Mouse (Mus musculus) limb, embryonic 10.5 days (tissue): ENCODE data around the gene Slc9a5. TPM values are rescaled to one million over a fixed set of nuclear protein-coding genes. Genes with fewer than 3 reads are reported as not detected.
A peak's percentile ranks its signal among the peaks of the same experiment; 100 is the strongest.

Source experiments
- DNase-seq: peaks from one replicate; pipeline ENCODE4 v3.0.0-alpha.2; 2017; ENCODE audit warnings: low spot score
- H3K27ac ChIP-seq: fragments of 300-500 bp; sonication (generic); 2 replicates; pipeline ENCODE4 v1.5.1; 2016; ENCODE audit warnings: mild to moderate bottlenecking
- H3K27me3 ChIP-seq: fragments of 300-500 bp; sonication (generic); 2 replicates; pipeline ENCODE4 v1.6.1; 2016; ENCODE audit warnings: low read depth, mild to moderate bottlenecking; ENCODE audit not compliant: poor library complexity, severe bottlenecking
- H3K36me3 ChIP-seq: fragments of 300-500 bp; sonication (generic); 2 replicates; pipeline ENCODE4 v1.6.1; 2016; ENCODE audit warnings: mild to moderate bottlenecking, moderate library complexity
- H3K4me1 ChIP-seq: fragments of 300-500 bp; sonication (generic); 2 replicates; pipeline ENCODE4 v1.6.1; 2016
- H3K4me3 ChIP-seq: fragments of 300-500 bp; sonication (generic); 2 replicates; pipeline ENCODE4 v1.5.1; 2016; ENCODE audit warnings: mild to moderate bottlenecking, moderate library complexity
- H3K9me3 ChIP-seq: fragments of 300-500 bp; sonication (generic); replicated peaks from 2 replicates; pipeline ENCODE4 v1.6.1; 2016; ENCODE audit warnings: mild to moderate bottlenecking
- WGBS: fragments of 180-500 bp; shearing (Covaris S2); methylation state at CpG from one replicate; pipeline ENCODE4 v1.1.7; 2016; 5-methylcytosine and 5-hydroxymethylcytosine counted together
- polyA plus RNA-seq: library from polyadenylated mRNA; unstranded; fragments of >200 nt; fragmentation: Nextera tagmentation; extraction: Ambion mirVana; gene quantifications from 2 replicates; pipeline ENCODE4 v1.2.1, GENCODE M21; 2016

Slc9a5 gene
- polyA plus RNA-seq, result 4.5 and 6.3 TPM in 2 replicates

DNA sequence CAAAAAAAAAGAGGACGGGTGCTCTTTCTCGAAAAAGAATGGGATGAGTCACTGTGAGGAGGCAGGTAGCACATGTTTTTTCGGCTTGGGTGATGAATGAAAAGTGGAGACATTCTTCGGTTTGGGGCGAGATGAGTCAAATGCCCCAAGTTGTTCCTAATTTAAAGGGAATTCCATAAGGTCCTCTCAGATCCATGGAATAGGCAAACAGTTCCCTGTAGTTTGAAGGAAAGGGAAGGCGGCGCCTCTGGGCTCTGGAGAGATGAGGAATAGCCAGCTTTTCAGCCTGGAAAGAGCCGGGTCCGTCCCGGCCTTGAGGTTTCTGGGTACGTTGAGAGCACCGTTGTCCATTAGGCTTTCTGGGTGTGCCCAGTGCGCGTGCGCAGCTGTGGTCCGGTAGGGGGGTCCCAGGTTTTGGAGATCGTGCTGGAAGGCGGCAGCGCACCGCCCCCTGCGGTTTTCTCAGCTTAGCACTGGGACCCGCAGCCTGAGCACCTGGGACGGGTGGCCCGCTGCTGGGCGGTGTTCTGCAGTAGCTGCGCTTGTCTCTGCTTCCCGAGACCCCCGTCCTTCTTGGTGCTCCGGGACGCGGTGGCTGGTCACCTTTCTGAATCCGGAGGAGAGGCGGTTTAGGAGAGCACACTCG lies at the start of gene Slc9a5:
TSS of gene Slc9a5 (plus strand) at position 394 of the 646 bp plus-strand sequence.
- H3K36me3 ChIP-seq, result peaks cover 3% of the 10 kb centered on the region; the same call in 1 of the 2 replicates
- WGBS, result under 1% methylated on average over 34 of the region's 34 CpGs
- H3K4me1 ChIP-seq, result peaks cover 51% of the 10 kb centered on the region
- H3K9me3 ChIP-seq, result no peaks in the 10 kb centered on the region
- peak within 1 kb of the TSS; percentile 88 for H3K27ac ChIP-seq
- peak within 1 kb of the TSS; percentile 74 for H3K4me3 ChIP-seq
- peak; percentile 89 for DNase-seq
- 0 out of 2 replicates have a peak, but pooled peaks cover 6% of the 10 kb centered on the region for H3K27me3 ChIP-seq

DNA sequence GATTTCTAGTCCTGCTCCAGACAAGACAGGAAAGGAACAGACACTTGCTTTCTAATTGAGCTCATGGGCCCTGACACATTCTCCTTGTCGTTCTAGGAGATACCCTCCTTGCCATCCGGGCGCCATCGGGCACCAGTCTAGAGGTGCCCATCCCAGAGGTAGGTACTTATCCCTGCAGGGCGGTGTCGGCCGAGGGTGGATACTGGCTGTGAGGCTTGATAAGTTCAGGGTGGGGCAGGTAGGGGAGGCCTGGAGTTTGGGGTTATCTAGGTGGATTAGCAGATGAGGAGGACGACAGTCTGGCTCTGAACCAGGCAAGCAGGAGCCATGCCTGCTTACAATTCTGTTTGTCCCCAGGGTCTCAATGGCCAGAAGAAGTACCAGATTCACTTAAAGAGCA lies 48.7 kb upstream of the Slc9a5 start:
- Histone ChIP-seq H3K27me3 (peaks cover 5% of the 10 kb centered on the region; the same call in 1 of the 2 replicates), H3K4me3 (no peak overlapping the region), H3K36me3 (peaks cover 65% of the 10 kb centered on the region), H3K27ac (no peak overlapping the region), H3K9me3 (no peaks in the 10 kb centered on the region), H3K4me1 (peaks cover 36% of the 10 kb centered on the region)
- DNase-seq, result no peak
- WGBS, result 97% methylated on average over 8 of the region's 8 CpGs

DNA sequence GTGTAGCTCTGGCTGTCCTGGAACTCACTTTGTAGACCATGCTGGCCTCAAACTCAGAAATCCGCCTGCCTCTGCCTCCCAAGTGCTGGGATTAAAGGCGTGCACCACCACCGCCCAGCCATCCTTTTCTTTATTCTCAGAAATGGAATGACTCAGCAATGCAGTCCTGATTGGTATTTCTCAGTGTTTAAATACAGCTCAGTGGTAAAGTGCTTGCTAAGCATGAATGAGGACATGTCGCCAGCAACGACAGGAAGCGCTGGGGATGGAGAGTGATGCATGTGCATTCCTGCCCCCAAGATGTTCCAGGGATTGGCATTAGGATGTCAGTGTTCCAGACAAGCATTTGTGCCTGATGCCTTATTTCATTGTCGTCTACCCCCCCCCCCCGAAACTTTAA lies 45.2 kb upstream of the Slc9a5 start:
- H3K4me1 ChIP-seq, result peaks cover 30% of the 10 kb centered on the region
- H3K4me3 ChIP-seq, result no peak overlapping the region
- H3K27me3 ChIP-seq, result no peaks in the 10 kb centered on the region
- no peak overlapping the region for H3K27ac ChIP-seq
- 92% methylated on average over 8 of the region's 8 CpGs for WGBS
- peaks cover 86% of the 10 kb centered on the region for H3K36me3 ChIP-seq
- DNase-seq, result no peak
- H3K9me3 ChIP-seq, result no peaks in the 10 kb centered on the region

DNA sequence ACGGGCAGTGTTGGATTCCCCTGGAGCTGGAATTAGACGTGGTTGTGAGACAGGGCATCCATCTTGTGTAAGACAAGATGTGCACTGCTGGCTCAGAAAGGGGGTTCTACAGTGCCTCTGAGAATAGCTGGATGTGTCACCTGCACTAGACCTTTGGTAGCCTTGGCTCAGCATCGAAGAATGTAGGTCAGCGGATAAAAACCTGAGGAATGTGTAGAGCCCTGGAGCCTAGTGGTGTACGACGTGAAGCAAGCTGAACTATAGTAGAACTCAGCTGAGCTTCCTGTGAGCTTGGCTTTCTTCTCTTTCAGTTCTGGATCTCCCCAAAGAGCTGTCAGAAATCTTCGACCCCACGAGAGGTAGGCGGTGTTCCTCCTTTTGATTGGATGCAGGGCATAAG lies 44.8 kb upstream of the Slc9a5 start:
- H3K27ac ChIP-seq, result no peak overlapping the region
- H3K4me1 ChIP-seq, result peaks cover 25% of the 10 kb centered on the region
- H3K27me3 ChIP-seq, result no peaks in the 10 kb centered on the region
- DNase-seq, result no peak
- no peak overlapping the region for H3K4me3 ChIP-seq
- H3K9me3 ChIP-seq, result no peaks in the 10 kb centered on the region
- 87% methylated on average over 9 of the region's 9 CpGs for WGBS
- H3K36me3 ChIP-seq, result peaks cover 86% of the 10 kb centered on the region

DNA sequence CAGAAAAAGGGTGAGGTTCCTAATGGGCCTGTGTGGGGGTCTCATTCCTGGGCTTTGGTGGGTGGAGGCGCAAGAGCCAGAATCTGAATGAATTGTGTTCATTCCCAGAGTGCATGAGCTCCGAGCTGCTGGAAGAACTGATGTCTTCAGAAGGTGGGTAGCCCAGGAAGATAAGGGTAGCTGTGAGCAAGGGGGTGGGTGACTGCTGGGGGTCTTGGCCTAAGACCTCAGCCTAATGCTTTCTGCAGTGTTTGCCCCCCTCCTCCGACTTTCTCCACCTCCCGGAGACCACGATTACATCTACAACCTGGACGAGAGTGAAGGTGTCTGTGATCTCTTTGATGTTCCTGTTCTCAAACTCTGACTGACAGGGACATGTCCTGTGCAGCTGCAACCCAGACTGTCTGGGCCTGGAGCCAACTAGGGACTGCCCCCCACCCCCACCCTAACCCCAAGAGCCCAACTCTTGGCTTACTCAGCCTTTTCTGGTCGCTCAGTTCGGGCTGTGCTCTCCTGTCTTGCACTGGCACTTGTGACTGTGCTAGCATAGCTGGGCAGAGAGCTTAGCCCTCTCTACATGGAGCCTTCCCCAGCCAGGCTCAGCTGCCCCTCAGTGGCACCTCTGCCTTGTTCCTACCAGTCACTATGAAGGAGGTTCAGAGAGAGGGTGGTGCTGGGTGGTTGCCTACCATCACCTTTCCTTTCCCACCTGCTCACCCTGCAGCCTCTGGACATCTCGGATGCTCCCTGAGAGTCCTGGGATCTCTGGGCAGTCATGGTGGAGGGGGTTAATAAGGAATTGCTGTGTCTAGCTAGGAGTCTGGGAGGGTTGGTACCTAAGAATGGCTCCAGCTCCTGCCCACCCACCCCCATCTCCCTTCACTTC lies 44.1 kb upstream of the Slc9a5 start:
- WGBS, result 86% methylated on average over 9 of the region's 9 CpGs
- Histone ChIP-seq H3K27ac (no peak overlapping the region), H3K36me3 (peaks cover 87% of the 10 kb centered on the region), H3K4me3 (no peak overlapping the region), H3K4me1 (peaks cover 23% of the 10 kb centered on the region), H3K9me3 (no peaks in the 10 kb centered on the region), H3K27me3 (no peaks in the 10 kb centered on the region)
- DNase-seq, result no peak

DNA sequence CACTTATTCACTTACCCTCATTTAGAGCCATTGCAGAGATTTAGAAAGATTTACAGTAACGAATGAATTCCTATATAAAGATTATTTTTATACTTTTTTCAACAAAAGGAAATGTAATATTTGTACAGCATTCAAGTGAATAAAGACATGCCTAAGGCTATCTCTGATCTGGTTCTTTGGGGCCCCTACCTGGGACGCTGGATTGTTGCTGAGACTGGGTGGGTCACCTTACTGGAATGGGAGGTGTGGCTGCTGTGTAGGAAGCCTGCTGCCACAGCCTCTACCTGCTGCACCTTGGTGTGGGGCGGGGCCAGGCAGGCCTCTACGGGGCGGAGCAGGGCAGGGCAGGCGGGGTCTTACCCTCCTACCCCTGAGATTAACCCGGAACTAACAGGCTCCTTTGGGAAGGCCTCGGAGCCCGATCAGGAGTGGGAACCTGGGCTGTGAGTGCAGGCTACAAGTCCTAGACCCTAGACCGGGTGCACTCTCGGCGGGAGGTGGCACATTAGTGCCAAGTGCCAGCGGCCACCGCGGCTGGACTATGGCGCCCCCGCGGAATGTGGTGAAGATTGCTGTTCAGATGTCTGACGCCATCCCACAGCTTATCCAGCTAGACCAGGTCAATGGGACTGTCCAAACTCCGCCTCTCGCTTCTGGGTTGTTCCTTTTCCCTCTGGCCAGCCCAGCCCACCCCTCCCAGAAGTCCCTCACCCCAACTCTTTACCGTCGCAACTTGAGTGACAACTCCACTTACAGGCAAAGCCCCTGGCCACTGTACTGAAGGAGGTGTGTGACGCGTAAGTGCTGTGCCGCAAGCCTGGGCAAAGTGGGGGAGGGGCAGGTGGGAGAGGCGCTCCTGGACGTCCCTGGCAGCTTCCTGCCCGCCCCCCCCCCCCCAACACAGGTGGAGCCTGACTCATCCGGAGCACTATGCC lies 43.2 kb upstream of the Slc9a5 start, which contains the start of gene Elmo3:
TSS of gene Elmo3 (plus strand) at position 391 of the 935 bp plus-strand sequence.
- Histone ChIP-seq H3K27ac (peak within 1 kb of the TSS; percentile 75), H3K9me3 (no peaks in the 10 kb centered on the region), H3K27me3 (no peaks in the 10 kb centered on the region), H3K36me3 (peaks cover 86% of the 10 kb centered on the region), H3K4me3 (peak within 1 kb of the TSS; percentile 47), H3K4me1 (peaks cover 23% of the 10 kb centered on the region)
- WGBS, result 5% methylated on average over 30 of the region's 30 CpGs
- peak; percentile 70 for DNase-seq

DNA sequence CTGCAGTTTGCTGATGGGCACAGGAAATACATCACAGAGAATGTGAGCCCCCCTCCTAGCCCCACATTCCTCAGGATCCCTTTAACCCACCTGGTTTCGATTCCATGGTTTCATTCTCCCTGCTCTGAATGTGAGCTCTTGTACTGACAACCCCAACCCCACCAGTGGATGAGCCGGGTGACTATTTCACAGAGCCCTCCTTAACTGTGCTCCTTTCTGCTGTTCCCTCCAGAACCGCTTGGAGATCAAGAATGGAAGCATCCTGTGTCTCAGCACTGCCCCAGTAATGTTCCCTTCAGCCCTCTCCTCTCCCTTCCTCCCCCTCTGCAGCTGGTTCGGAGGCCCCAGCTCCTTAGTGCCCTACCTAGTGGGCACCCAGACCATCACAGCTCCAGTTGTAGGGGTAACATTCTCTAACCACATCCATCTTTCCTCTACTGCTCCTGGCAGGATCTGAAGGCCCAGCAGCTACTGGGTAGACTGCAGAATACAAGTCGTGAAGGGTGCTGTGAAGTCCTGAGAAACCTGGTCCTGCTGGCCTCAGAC lies 42.4 kb upstream of the Slc9a5 start:
- Histone ChIP-seq H3K36me3 (peaks cover 85% of the 10 kb centered on the region), H3K4me1 (peaks cover 23% of the 10 kb centered on the region), H3K4me3 (peak overlapping the region; percentile 47), H3K27me3 (no peaks in the 10 kb centered on the region), H3K9me3 (no peaks in the 10 kb centered on the region), H3K27ac (peak overlapping the region; percentile 75)
- DNase-seq, result no peak
- 48% methylated on average over 5 of the region's 5 CpGs for WGBS

DNA sequence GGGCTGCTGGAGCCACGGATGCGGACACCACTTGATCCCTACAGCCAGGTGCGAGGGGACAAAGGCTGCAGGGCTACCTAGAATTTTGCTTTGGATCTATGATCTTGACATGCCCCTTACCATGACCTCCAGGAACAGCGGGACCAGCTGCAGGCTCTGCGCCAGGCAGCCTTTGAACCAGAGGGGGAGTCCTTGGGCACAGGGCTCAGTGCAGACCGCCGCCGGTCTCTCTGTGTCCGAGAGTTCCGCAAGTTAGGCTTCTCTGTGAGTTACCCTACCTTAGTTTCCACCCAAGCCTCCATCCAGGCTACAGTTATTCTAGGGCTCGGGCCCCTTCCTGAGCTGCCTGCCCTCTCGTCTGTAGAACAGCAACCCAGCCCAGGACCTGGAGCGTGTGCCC lies 41.0 kb upstream of the Slc9a5 start:
- WGBS, result 96% methylated on average over 13 of the region's 13 CpGs
- Histone ChIP-seq H3K27ac (no peak overlapping the region), H3K4me1 (peaks cover 23% of the 10 kb centered on the region), H3K36me3 (peaks cover 85% of the 10 kb centered on the region), H3K4me3 (no peak overlapping the region), H3K9me3 (no peaks in the 10 kb centered on the region), H3K27me3 (no peaks in the 10 kb centered on the region)
- no peak for DNase-seq

DNA sequence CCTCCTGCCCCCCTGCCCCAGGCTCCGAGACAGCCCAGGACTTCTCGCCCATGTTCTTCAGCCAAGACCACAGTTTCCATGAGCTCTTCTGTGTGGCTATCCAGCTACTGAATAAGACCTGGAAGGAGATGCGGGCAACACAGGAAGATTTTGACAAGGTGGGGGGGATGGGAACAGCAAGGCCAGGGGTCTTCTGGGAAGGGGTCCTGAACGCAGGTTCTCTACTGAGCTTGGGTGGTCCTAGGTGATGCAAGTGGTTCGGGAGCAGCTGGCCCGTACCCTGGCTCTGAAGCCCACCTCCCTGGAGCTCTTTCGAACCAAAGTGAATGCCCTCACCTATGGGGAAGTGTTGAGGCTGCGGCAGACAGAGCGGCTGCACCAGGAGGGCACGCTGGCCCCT lies 40.2 kb upstream of the Slc9a5 start:
- Histone ChIP-seq H3K4me1 (peaks cover 23% of the 10 kb centered on the region), H3K27ac (no peak overlapping the region), H3K4me3 (no peak overlapping the region), H3K27me3 (no peaks in the 10 kb centered on the region), H3K9me3 (no peaks in the 10 kb centered on the region), H3K36me3 (peaks cover 85% of the 10 kb centered on the region)
- DNase-seq, result no peak
- WGBS, result 94% methylated on average over 10 of the region's 10 CpGs

DNA sequence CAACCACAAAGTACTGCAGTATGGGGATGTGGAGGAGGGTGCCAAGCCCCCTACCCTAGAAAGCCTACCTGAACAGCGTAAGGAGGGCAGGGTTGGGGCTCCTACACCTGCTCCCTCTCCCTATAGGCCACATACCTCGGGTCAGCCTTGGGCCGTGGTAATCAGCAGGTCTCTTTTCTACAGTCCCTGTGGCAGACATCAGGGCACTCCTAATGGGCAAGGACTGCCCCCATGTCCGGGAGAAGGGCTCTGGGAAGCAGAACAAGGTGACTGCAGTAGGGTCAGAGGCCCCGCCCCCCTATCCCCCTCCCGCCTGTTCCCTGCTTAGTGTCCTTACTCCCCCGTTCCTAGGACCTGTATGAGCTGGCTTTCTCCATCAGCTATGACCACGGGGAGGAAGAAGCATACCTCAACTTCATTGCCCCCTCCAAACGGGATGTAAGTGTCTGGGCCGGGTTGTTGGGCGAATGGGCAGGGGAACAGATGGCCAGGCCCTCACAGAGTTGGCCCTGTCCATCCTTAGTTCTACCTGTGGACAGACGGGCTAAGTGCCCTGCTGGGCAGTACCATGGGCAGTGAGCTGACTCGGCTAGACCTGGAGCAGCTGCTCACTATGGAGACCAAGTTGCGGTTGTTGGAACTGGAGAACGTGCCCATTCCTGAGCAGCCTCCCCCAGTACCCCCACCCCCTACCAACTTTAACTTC lies 39.3 kb upstream of the Slc9a5 start:
- Histone ChIP-seq H3K36me3 (peaks cover 85% of the 10 kb centered on the region), H3K4me1 (peaks cover 22% of the 10 kb centered on the region), H3K4me3 (no peak overlapping the region), H3K27ac (no peak overlapping the region), H3K27me3 (no peaks in the 10 kb centered on the region), H3K9me3 (no peaks in the 10 kb centered on the region)
- DNase-seq, result no peak
- 83% methylated on average over 15 of the region's 15 CpGs for WGBS

DNA sequence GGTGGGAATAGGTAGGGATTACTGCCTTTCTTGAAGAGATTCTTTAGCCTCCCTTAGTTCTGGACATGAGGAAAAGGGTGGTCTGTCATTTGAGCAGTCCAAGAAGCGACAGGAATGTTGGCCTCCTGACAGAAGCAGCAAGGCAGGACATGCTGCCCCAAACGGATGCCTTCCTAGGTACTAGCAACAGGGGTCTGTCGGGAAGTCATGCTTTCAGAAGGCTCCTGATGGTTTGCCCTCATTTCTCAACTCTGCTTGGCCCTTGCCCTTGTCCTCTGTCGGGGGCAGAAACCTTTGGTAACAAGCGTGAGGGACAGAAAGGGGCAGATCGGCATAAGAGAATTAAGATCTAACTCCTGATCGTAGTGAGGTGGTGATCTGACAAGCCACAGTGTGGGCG lies 38.5 kb upstream of the Slc9a5 start:
- 83% methylated on average over 8 of the region's 8 CpGs for WGBS

DNA sequence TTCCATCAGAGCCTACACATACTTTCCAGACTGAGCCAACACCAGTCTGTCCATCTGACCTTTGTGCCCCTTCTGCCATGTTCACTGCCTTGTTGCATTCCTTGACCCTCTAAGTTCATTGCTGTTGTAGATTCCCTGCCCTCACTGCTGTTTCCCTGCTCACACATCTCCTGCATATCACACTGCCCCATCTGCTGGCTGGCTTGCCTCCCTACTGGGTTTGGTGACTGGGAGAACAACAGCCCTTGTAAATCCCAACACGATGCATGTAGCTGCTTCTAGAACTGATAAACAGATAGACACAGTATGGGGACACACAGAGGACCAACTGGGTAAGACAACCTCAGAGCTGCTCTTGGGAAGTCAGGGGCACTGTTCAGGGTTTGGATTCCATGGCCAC lies 36.9 kb upstream of the Slc9a5 start:
- no peak overlapping the region for H3K4me3 ChIP-seq
- H3K9me3 ChIP-seq, result no peaks in the 10 kb centered on the region
- H3K27me3 ChIP-seq, result no peaks in the 10 kb centered on the region
- no peaks in the 10 kb centered on the region for H3K4me1 ChIP-seq
- no peak overlapping the region for H3K27ac ChIP-seq
- whole genome bisulfite sequencing, result 80% methylated on average over 1 of the region's 1 CpGs
- H3K36me3 ChIP-seq, result peaks cover 98% of the 10 kb centered on the region
- no peak for DNase-seq

More for the DNA sequence above, 38.5 kb upstream of the Slc9a5 start:
- no peak for DNase-seq
- Histone ChIP-seq H3K4me3 (no peak overlapping the region), H3K9me3 (no peaks in the 10 kb centered on the region), H3K4me1 (peaks cover 16% of the 10 kb centered on the region), H3K27me3 (no peaks in the 10 kb centered on the region), H3K27ac (no peak overlapping the region), H3K36me3 (peaks cover 86% of the 10 kb centered on the region)
